Mouse (Mus musculus): ENCODE data around the gene Crtap.

DNA sequence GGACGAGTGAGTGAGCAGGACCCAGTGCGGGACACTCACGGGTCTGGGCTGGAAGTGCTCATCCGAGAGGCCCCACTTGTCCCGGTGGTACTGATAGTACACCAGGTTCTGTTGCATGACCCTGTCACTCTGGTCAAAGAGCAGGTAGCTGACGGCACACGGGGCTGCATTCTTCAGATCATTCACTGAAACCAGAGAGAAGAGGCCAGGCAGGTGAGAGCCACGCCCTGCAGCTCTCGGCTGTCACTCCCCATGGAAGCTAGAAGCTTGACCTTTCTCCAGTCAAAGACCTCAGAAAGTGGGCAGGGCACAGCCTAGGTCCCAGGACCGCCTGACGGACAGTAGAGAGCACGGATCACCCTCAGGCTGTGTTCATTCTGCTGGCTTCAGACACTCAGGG, 10.6 kb downstream of the Crtap start:
- no peak for TF ChIP-seq CTCF (IDR thresholded peaks at IDR 0.05; ENCODE audit: control insufficient read depth, insufficient read depth, low read length)
- TF ChIP-seq POLR2A (IDR thresholded peaks at IDR 0.05; ENCODE audit: borderline replicate concordance, control insufficient read depth, low read depth, low read length) = no peak
